Mouse (Mus musculus) embryonic facial prominence, embryonic 11.5 days (tissue): Measurements from ENCODE around the gene Clstn1. TPM values are rescaled to one million over a fixed set of nuclear protein-coding genes. Genes with fewer than 3 reads are reported as not detected.

ENCODE experiments used
- ATAC-seq: fragments of 200-750 bp; cut with Nextera tagmentation; replicated peaks from 2 replicates; pipeline ENCODE4 v1.8.0; 2017; ENCODE audit warnings: low read depth; ENCODE audit not compliant: insufficient number of reproducible peaks, low FRiP score, low TSS enrichment
- DNase-seq: peaks from one replicate; pipeline ENCODE4 v3.0.0-alpha.2; 2015; ENCODE audit warnings: low spot score
- H3K27ac ChIP-seq: fragments of 300-500 bp; sonication (generic); replicated peaks from 2 replicates; pipeline ENCODE4 v1.5.1; 2014; ENCODE audit warnings: mild to moderate bottlenecking, low read depth, low read length, control low read depth
- H3K27me3 ChIP-seq: fragments of 300-500 bp; sonication (generic); 2 replicates; pipeline ENCODE4 v1.6.1; 2014; ENCODE audit warnings: mild to moderate bottlenecking, low read length, moderate library complexity, mixed read lengths; ENCODE audit not compliant: control insufficient read depth, insufficient read depth
- H3K36me3 ChIP-seq: fragments of 300-500 bp; sonication (generic); replicated peaks from 2 replicates; pipeline ENCODE4 v1.6.1; 2014; ENCODE audit warnings: low read depth, mild to moderate bottlenecking, low read length, moderate library complexity, mixed read lengths; ENCODE audit not compliant: control insufficient read depth, insufficient read depth
- H3K4me1 ChIP-seq: fragments of 300-500 bp; sonication (generic); 2 replicates; pipeline ENCODE4 v1.6.1; 2014; ENCODE audit warnings: low read length, mixed read lengths; ENCODE audit not compliant: control insufficient read depth, insufficient read depth
- H3K4me2 ChIP-seq: fragments of 300-500 bp; sonication (generic); 2 replicates; pipeline ENCODE4 v1.6.1; 2014; ENCODE audit warnings: low read depth, mild to moderate bottlenecking, control low read depth, low read length, moderate library complexity
- H3K4me3 ChIP-seq: fragments of 300-500 bp; sonication (generic); 2 replicates; pipeline ENCODE4 v1.5.1; 2014; ENCODE audit warnings: low read depth, low read length, control low read depth
- H3K9ac ChIP-seq: fragments of 300-500 bp; sonication (generic); replicated peaks from 2 replicates; pipeline ENCODE4 v1.6.1; 2014; ENCODE audit warnings: mild to moderate bottlenecking, control low read depth, low read length
- H3K9me3 ChIP-seq: fragments of 300-500 bp; sonication (generic); replicated peaks from 2 replicates; pipeline ENCODE4 v1.6.1; 2016; ENCODE audit warnings: mild to moderate bottlenecking, low read length, inconsistent platforms, mixed read lengths; ENCODE audit not compliant: control insufficient read depth
- WGBS: fragments of 180-500 bp; shearing (Covaris S2); extraction: QIAGEN DNeasy Blood & Tissue Kit; methylation state at CpG from one replicate; pipeline ENCODE4 v1.1.7; 2014; 5-methylcytosine and 5-hydroxymethylcytosine counted together
- polyA plus RNA-seq: library from polyadenylated mRNA; unstranded; fragments of >200 nt; fragmentation: Nextera tagmentation; extraction: Ambion mirVana; gene quantifications from 2 replicates; pipeline ENCODE4 v1.2.1, GENCODE M21; 2014

Clstn1 gene
- polyA plus RNA-seq = 27.3 and 28.0 TPM in 2 replicates

DNA sequence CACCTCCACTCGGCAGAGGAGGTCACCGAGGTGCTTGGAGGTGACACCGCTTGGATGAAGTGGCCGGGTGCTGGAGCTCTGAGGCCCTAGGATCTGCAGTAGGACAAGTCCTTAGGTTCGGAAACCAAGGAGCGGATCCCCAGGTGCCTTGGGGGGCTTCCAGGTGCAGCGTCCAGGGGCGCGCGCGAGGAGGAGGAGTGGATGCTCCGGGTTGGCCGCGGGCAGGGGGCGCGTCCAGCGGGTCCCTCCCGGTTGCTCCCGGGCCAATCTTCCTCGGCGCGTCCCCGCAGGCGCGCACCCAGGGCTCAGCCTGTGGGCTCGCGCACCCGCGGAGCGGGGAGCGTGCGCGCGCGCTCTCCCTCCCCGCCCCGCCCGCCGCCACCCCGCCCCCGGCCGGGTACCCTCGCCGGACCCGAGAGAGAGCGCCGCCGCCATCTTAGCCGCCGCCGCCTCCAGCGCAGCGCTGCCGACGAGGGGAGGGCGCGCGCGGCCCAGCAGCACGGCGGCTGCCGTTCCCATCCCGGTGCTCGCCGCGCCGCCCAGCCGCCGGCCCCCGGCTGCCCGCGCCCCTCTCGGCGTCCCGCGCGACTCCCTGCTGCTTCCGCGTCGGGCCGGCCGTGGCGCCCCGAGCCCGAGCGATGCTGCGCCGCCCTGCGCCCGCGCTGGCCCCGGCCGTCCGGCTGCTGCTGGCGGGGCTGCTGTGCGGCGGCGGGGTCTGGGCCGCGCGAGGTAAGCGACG is at the start of gene Clstn1:
Gene Clstn1 (plus strand): TSS at position 425 of the 739 bp plus-strand sequence.
- H3K9ac ChIP-seq = peak within 1 kb of the TSS; percentile 89
- no peak within 1 kb of the TSS for H3K27ac ChIP-seq
- no peaks in the 10 kb centered on the region for H3K9me3 ChIP-seq
- 1% methylated on average over 53 of the region's 103 CpGs for WGBS
- H3K36me3 ChIP-seq = no peaks in the 10 kb centered on the region
- H3K4me1 ChIP-seq = no peaks in the 10 kb centered on the region
- peak within 1 kb of the TSS; percentile 97 for H3K4me2 ChIP-seq
- DNase-seq (peak; percentile 89), ATAC-seq (peak; percentile 78)
- peak within 1 kb of the TSS; percentile 75 for H3K4me3 ChIP-seq
- H3K27me3 ChIP-seq = peaks cover 8% of the 10 kb centered on the region

GRCm38 (mm10) chr4:149539441-149539840 is 46.8 kb upstream of the Clstn1 start:
- DNase-seq (no peak), ATAC-seq (no peak)
- no peak overlapping the region for H3K4me3 ChIP-seq
- no peaks in the 10 kb centered on the region for H3K27me3 ChIP-seq
- H3K36me3 ChIP-seq = no peaks in the 10 kb centered on the region
- no peak overlapping the region for H3K27ac ChIP-seq
- WGBS = 84% methylated on average over 8 of the region's 8 CpGs
- no peak overlapping the region for H3K9ac ChIP-seq
- no peaks in the 10 kb centered on the region for H3K4me1 ChIP-seq
- no peak overlapping the region for H3K4me2 ChIP-seq
- H3K9me3 ChIP-seq = no peaks in the 10 kb centered on the region

DNA sequence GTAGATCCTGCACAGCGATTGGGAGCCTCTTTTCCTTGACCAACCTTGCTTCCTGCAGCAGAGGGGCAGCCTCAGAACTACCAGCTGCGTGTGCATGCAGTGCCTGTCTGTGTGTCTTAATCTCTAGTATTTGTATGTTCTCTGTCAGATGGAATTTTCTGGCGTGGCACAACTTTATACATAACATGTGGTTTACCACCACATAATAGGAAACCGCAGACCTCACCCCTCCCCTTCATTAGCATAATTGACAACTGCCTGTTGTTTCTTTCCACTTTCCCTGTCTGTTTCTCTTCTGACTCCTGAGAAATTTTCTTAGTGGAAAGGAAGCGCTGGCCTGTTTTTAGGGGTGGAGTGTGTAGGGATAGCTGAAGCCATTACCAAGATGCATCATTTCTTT is 44.3 kb upstream of the Clstn1 start:
- Histone ChIP-seq H3K4me3 (no peak overlapping the region), H3K9me3 (no peaks in the 10 kb centered on the region), H3K4me1 (no peaks in the 10 kb centered on the region), H3K27ac (no peak overlapping the region), H3K36me3 (no peaks in the 10 kb centered on the region; the same call in 1 of the 2 replicates), H3K4me2 (no peak overlapping the region), H3K27me3 (no peaks in the 10 kb centered on the region), H3K9ac (no peak overlapping the region)
- 66% methylated on average over 5 of the region's 5 CpGs for WGBS
- ATAC-seq (no peak), DNase-seq (no peak)

DNA sequence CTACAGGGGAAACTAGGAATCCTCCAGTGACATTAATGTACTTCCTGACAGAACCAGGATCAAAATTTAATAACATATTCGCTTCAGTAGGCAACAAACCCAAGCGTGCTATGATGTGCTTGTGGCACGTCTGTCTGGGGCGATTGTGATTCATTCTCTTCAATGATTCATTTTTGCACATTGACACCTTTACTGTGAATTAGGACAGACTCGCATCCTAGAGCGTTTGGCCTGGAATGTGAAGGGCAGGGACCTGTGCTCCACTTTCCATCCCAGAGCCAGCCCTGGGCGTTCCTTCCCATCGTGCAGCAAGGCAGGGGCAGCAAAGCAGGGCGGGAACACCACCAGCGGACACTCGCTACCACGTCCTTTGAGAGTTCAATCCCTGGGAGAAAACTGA is 43.8 kb upstream of the Clstn1 start:
- DNase-seq (no peak), ATAC-seq (no peak)
- Histone ChIP-seq H3K27me3 (no peaks in the 10 kb centered on the region), H3K36me3 (no peaks in the 10 kb centered on the region; the same call in 1 of the 2 replicates), H3K4me2 (no peak overlapping the region), H3K9ac (no peak overlapping the region), H3K9me3 (no peaks in the 10 kb centered on the region), H3K27ac (no peak overlapping the region), H3K4me3 (no peak overlapping the region), H3K4me1 (no peaks in the 10 kb centered on the region)
- 79% methylated on average over 12 of the region's 12 CpGs for WGBS

GRCm38 (mm10) chr4:149542927-149543553 is 43.2 kb upstream of the Clstn1 start:
- H3K4me2 ChIP-seq = no peak overlapping the region
- H3K27me3 ChIP-seq = no peaks in the 10 kb centered on the region
- H3K27ac ChIP-seq = no peak overlapping the region
- H3K4me3 ChIP-seq = no peak overlapping the region
- no peaks in the 10 kb centered on the region for H3K9me3 ChIP-seq
- ATAC-seq = no peak; the same call in 1 of the 2 replicates
- peak; percentile 92 for DNase-seq
- 53% methylated on average over 10 of the region's 10 CpGs for WGBS
- no peaks in the 10 kb centered on the region for H3K4me1 ChIP-seq
- H3K36me3 ChIP-seq = no peaks in the 10 kb centered on the region; the same call in 1 of the 2 replicates
- H3K9ac ChIP-seq = no peak overlapping the region

GRCm38 (mm10) chr4:149544892-149545291 is 41.4 kb upstream of the Clstn1 start:
- H3K9ac ChIP-seq = no peak overlapping the region
- ATAC-seq (no peak), DNase-seq (no peak)
- no peak overlapping the region for H3K4me3 ChIP-seq
- no peaks in the 10 kb centered on the region for H3K27me3 ChIP-seq
- H3K27ac ChIP-seq = no peak overlapping the region
- no peaks in the 10 kb centered on the region for H3K4me1 ChIP-seq
- no peak overlapping the region for H3K4me2 ChIP-seq
- 82% methylated on average over 8 of the region's 8 CpGs for WGBS
- no peaks in the 10 kb centered on the region for H3K9me3 ChIP-seq
- H3K36me3 ChIP-seq = no peaks in the 10 kb centered on the region; the same call in none of the 2 replicates

GRCm38 (mm10) chr4:149546797-149547444 is 39.3 kb upstream of the Clstn1 start:
- 87% methylated on average over 9 of the region's 9 CpGs for WGBS
- H3K9me3 ChIP-seq = no peaks in the 10 kb centered on the region
- no peak overlapping the region for H3K9ac ChIP-seq
- ATAC-seq (no peak), DNase-seq (no peak)
- H3K4me2 ChIP-seq = no peak overlapping the region
- H3K27me3 ChIP-seq = no peaks in the 10 kb centered on the region
- H3K36me3 ChIP-seq = no peaks in the 10 kb centered on the region; the same call in none of the 2 replicates
- no peak overlapping the region for H3K4me3 ChIP-seq
- H3K4me1 ChIP-seq = no peaks in the 10 kb centered on the region
- H3K27ac ChIP-seq = no peak overlapping the region

DNA sequence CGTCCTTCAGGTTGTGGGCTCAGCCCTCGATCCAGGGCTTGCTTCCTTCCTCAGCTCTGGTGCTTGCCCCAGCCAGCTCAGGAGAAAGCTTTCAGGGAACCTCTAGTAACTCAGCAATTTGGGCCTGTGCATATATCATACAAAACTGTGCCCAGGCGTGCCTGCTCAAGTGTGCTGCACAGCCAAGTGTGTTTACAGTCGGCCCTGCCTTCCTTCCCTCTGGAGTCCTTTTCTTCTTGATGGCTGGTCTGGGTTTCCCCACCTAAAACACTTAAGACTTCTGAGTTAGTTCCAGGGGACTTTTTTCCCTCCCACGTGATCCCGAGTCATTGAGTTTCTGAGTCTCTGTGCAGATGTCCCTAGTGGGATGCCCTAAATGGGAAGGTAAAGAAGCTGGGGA is 38.7 kb upstream of the Clstn1 start:
- Histone ChIP-seq H3K27me3 (no peaks in the 10 kb centered on the region), H3K4me2 (no peak overlapping the region), H3K36me3 (no peaks in the 10 kb centered on the region; the same call in none of the 2 replicates), H3K9me3 (no peaks in the 10 kb centered on the region), H3K4me1 (no peaks in the 10 kb centered on the region), H3K27ac (no peak overlapping the region), H3K4me3 (no peak overlapping the region), H3K9ac (no peak overlapping the region; the same call in 1 of the 2 replicates)
- no peak for ATAC-seq
- 86% methylated on average over 6 of the region's 6 CpGs for WGBS
- DNase-seq = no peak
